29 mouse cellular contexts compared by ENCODE assay signal in the genomic region with DNA sequence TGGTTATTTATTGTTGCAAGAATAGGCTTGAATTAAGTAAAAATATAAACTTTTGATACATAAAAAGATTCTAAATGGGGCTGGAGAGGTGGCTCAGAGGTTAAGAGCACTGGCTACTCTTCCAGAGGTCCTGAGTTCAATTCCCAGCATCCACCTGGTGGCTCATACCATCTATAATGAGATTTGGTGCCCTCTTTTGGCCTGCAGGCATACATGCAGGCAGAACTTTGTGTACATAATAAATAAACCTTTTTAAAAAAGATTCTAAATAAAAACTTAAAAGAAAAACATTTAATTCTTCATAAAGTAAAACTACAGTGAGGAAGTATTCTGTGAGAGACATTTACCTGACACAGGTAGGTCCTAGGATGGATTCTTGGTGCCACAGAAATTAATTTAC.
A peak's percentile ranks its signal among the peaks of the same experiment; 100 is the strongest.
DNase-seq lines count a peak whose midpoint lies in the region; ATAC-seq and TF ChIP-seq lines count a peak whose summit lies in the region.
"Had no signal": no experiment of that assay in that cellular context is flagged by ENCODE, and none has a peak within 500 bp of the region (broad histone marks: within the 10 kb centered on the region; RNA-seq: fewer than 3 reads in every experiment).

No protein-coding gene starts in this region.

- no peaks in the 10 kb centered on the region for H3K36me3 ChIP-seq in lung, postnatal 0 days (ENCODE audit: insufficient read depth, low read length)
- H3K36me3 ChIP-seq: embryonic facial prominence, embryonic 13.5 days; forebrain, embryonic 12.5 days; heart, embryonic 12.5 days; limb, embryonic 13.5 days; liver, embryonic 13.5 days; lung, embryonic 15.5 days; midbrain, embryonic 13.5 days; neural tube, embryonic 15.5 days had no signal

- H3K27me3 ChIP-seq in lung, postnatal 0 days (replicated peaks; ENCODE audit: insufficient read depth, low read length), result no peaks in the 10 kb centered on the region
- H3K27me3 ChIP-seq: embryonic facial prominence, embryonic 13.5 days; forebrain, embryonic 12.5 days; heart, embryonic 12.5 days; limb, embryonic 13.5 days; liver, embryonic 13.5 days; lung, embryonic 15.5 days; midbrain, embryonic 13.5 days; neural tube, embryonic 15.5 days had no signal

- H3K9me3 ChIP-seq in lung, postnatal 0 days (ENCODE audit: low read length), result no peaks in the 10 kb centered on the region
- H3K9me3 ChIP-seq: embryonic facial prominence, embryonic 13.5 days; forebrain, embryonic 12.5 days; heart, embryonic 12.5 days; limb, embryonic 13.5 days; liver, embryonic 13.5 days; lung, embryonic 15.5 days; midbrain, embryonic 13.5 days; neural tube, embryonic 15.5 days had no signal

- no peaks in the 10 kb centered on the region for H3K4me1 ChIP-seq in lung, postnatal 0 days (ENCODE audit: insufficient read depth, low read depth, low read length)

- no peak overlapping the region for H3K27ac ChIP-seq in gastrocnemius, adult 2 months
- H3K27ac ChIP-seq in layer of hippocampus, adult 2 months, result no peak overlapping the region
- no peak overlapping the region for H3K27ac ChIP-seq in lung, postnatal 0 days (ENCODE audit: low read length)
- H3K27ac ChIP-seq: embryonic facial prominence, embryonic 13.5 days; forebrain, embryonic 12.5 days; hindbrain, embryonic 14.5 days; limb, embryonic 13.5 days; liver, embryonic 13.5 days; lung, embryonic 15.5 days; macrophage; midbrain, embryonic 13.5 days; neural tube, embryonic 15.5 days had no signal

- TF ChIP-seq CTCF in gastrocnemius, adult 2 months (IDR thresholded peaks at IDR 0.05), result peak; percentile 38; the same call in 1 of the 2 replicates
- TF ChIP-seq CTCF in layer of hippocampus, adult 2 months (conservative IDR thresholded peaks at IDR 0.05), result peak; percentile 64
- peak; percentile 30; the same call in 1 of the 2 replicates for TF ChIP-seq CTCF in lung, postnatal 0 days (IDR thresholded peaks at IDR 0.05)

- ATAC-seq in lung, postnatal 0 days, result no peak
- ATAC-seq: inflammation-experienced regulatory T-cells, adult 6 months; midbrain, embryonic 13.5 days had no signal

- no peak overlapping the region for H3K9ac ChIP-seq in lung, postnatal 0 days (replicated peaks; ENCODE audit: low read depth)
- H3K9ac ChIP-seq: embryonic facial prominence, embryonic 13.5 days; forebrain, embryonic 12.5 days; heart, embryonic 12.5 days; hindbrain, embryonic 14.5 days; limb, embryonic 13.5 days; liver, embryonic 13.5 days; lung, embryonic 15.5 days; midbrain, embryonic 13.5 days; neural tube, embryonic 15.5 days had no signal

- H3K4me2 ChIP-seq in lung, postnatal 0 days (replicated peaks; ENCODE audit: low read depth, low read length), result no peak overlapping the region
- H3K4me2 ChIP-seq: embryonic facial prominence, embryonic 13.5 days; forebrain, embryonic 12.5 days; heart, embryonic 12.5 days; hindbrain, embryonic 14.5 days; limb, embryonic 13.5 days; liver, embryonic 13.5 days; lung, embryonic 15.5 days; midbrain, embryonic 13.5 days; neural tube, embryonic 15.5 days had no signal

- intact Hi-C loops in gastrocnemius, adult 2 months (cut with DNase I), result no loop called here

- no peak for TF ChIP-seq EP300 in lung, postnatal 0 days (IDR thresholded peaks at IDR 0.05)

- H3K4me3 ChIP-seq in gastrocnemius, adult 2 months, result no peak overlapping the region
- no peak overlapping the region for H3K4me3 ChIP-seq in layer of hippocampus, adult 2 months
- H3K4me3 ChIP-seq in lung, postnatal 0 days (ENCODE audit: low read depth, low read length), result no peak overlapping the region
- H3K4me3 ChIP-seq: embryonic facial prominence, embryonic 13.5 days; erythroblast, embryonic 14.5 days; forebrain, embryonic 12.5 days; heart, embryonic 12.5 days; limb, embryonic 13.5 days; liver, embryonic 13.5 days; lung, embryonic 15.5 days; midbrain, embryonic 13.5 days; neural tube, embryonic 15.5 days had no signal

- no peak for DNase-seq in gastrocnemius, adult 2 months
- DNase-seq in gastrocnemius, postnatal 10 days, result no peak
- no peak for DNase-seq in layer of hippocampus, adult 2 months (ENCODE audit: low spot score in 2 of 2)
- DNase-seq in layer of hippocampus, adult 9-10 months (ENCODE audit: low spot score), result no peak
- no peak for DNase-seq in lung, postnatal 0 days (ENCODE audit: low spot score)
- no peak for DNase-seq in lung, postnatal 36 days
- no peak for DNase-seq in embryo, embryonic 11 days
- DNase-seq: adrenal gland, postnatal 25 days; cerebellum, adult 11-12 months; cerebellum, adult 9-11 months; gastrocnemius, postnatal 25 days; heart, adult 11 months; heart, postnatal 4 days; kidney, adult 2 months; liver, embryonic 13.5 days; right cerebral cortex, postnatal 25 days; thymus, adult 2 months; thymus, postnatal 36 days had no signal
